Mouse (Mus musculus): Measurements from ENCODE around the gene Hmgb1. TPM values are rescaled to one million over a fixed set of nuclear protein-coding genes. Genes with fewer than 3 reads are reported as not detected.

Gene Hmgb1
- polyA plus RNA-seq, 1 experiment, result 316 TPM

- TF ChIP-seq POLR2A (IDR thresholded peaks at IDR 0.05; ENCODE audit: borderline replicate concordance, extremely low read depth, insufficient read depth, insufficient read length, poor library complexity, severe bottlenecking), result no peak
- no peak for TF ChIP-seq CTCF (IDR thresholded peaks at IDR 0.05; ENCODE audit: borderline replicate concordance, extremely low read depth, insufficient read depth, insufficient read length)
- DNase-seq (ENCODE audit: low read depth), result peak; percentile 57
These were observed 133.1 kb downstream of the Hmgb1 start for GRCm38 (mm10) chr5:149051194-149051570.

- no peak for DNase-seq (ENCODE audit: low read depth)
- TF ChIP-seq CTCF (IDR thresholded peaks at IDR 0.05; ENCODE audit: borderline replicate concordance, extremely low read depth, insufficient read depth, insufficient read length) (no peak), POLR2A (IDR thresholded peaks at IDR 0.05; ENCODE audit: borderline replicate concordance, extremely low read depth, insufficient read depth, insufficient read length, poor library complexity, severe bottlenecking) (no peak)
These were observed 133.6 kb downstream of the Hmgb1 start for GRCm38 (mm10) chr5:149050588-149051160.

GRCm38 (mm10) chr5:149049435-149049834 is 134.9 kb downstream of the Hmgb1 start:
- no peak for DNase-seq (ENCODE audit: low read depth)
- TF ChIP-seq CTCF (IDR thresholded peaks at IDR 0.05; ENCODE audit: borderline replicate concordance, extremely low read depth, insufficient read depth, insufficient read length) (no peak), POLR2A (IDR thresholded peaks at IDR 0.05; ENCODE audit: borderline replicate concordance, extremely low read depth, insufficient read depth, insufficient read length, poor library complexity, severe bottlenecking) (no peak)

GRCm38 (mm10) chr5:149048961-149049360 is 135.3 kb downstream of the Hmgb1 start:
- peak; percentile 65 for DNase-seq (ENCODE audit: low read depth)
- TF ChIP-seq CTCF (IDR thresholded peaks at IDR 0.05; ENCODE audit: borderline replicate concordance, extremely low read depth, insufficient read depth, insufficient read length) (no peak), POLR2A (IDR thresholded peaks at IDR 0.05; ENCODE audit: borderline replicate concordance, extremely low read depth, insufficient read depth, insufficient read length, poor library complexity, severe bottlenecking) (no peak)

- TF ChIP-seq CTCF (IDR thresholded peaks at IDR 0.05; ENCODE audit: borderline replicate concordance, extremely low read depth, insufficient read depth, insufficient read length) (no peak), POLR2A (IDR thresholded peaks at IDR 0.05; ENCODE audit: borderline replicate concordance, extremely low read depth, insufficient read depth, insufficient read length, poor library complexity, severe bottlenecking) (no peak)
- no peak for DNase-seq (ENCODE audit: low read depth)
These were observed 137.6 kb downstream of the Hmgb1 start for GRCm38 (mm10) chr5:149046650-149047049.

- no peak for TF ChIP-seq POLR2A (IDR thresholded peaks at IDR 0.05; ENCODE audit: borderline replicate concordance, extremely low read depth, insufficient read depth, insufficient read length, poor library complexity, severe bottlenecking)
- no peak for TF ChIP-seq CTCF (IDR thresholded peaks at IDR 0.05; ENCODE audit: borderline replicate concordance, extremely low read depth, insufficient read depth, insufficient read length)
- no peak for DNase-seq (ENCODE audit: low read depth)
These were observed 138.7 kb downstream of the Hmgb1 start for GRCm38 (mm10) chr5:149045470-149046085.

- no peak for DNase-seq (ENCODE audit: low read depth)
- TF ChIP-seq CTCF (IDR thresholded peaks at IDR 0.05; ENCODE audit: borderline replicate concordance, extremely low read depth, insufficient read depth, insufficient read length), result no peak
- TF ChIP-seq POLR2A (IDR thresholded peaks at IDR 0.05; ENCODE audit: borderline replicate concordance, extremely low read depth, insufficient read depth, insufficient read length, poor library complexity, severe bottlenecking), result no peak
These were observed 139.2 kb downstream of the Hmgb1 start for GRCm38 (mm10) chr5:149045054-149045453.

- TF ChIP-seq CTCF (IDR thresholded peaks at IDR 0.05; ENCODE audit: borderline replicate concordance, extremely low read depth, insufficient read depth, insufficient read length) (no peak), POLR2A (IDR thresholded peaks at IDR 0.05; ENCODE audit: borderline replicate concordance, extremely low read depth, insufficient read depth, insufficient read length, poor library complexity, severe bottlenecking) (no peak)
- DNase-seq (ENCODE audit: low read depth), result no peak
These were observed 140.2 kb downstream of the Hmgb1 start for GRCm38 (mm10) chr5:149044067-149044466.

- no peak for TF ChIP-seq CTCF (IDR thresholded peaks at IDR 0.05; ENCODE audit: borderline replicate concordance, extremely low read depth, insufficient read depth, insufficient read length)
- no peak for DNase-seq (ENCODE audit: low read depth)
These were observed 141.0 kb downstream of the Hmgb1 start for GRCm38 (mm10) chr5:149043240-149043639.

- DNase-seq (ENCODE audit: low read depth), result no peak
These were observed 144.5 kb downstream of the Hmgb1 start for GRCm38 (mm10) chr5:149039825-149040224.

GRCm38 (mm10) chr5:149037729-149038128 is 146.6 kb downstream of the Hmgb1 start:
- no peak for TF ChIP-seq POLR2A (IDR thresholded peaks at IDR 0.05; ENCODE audit: borderline replicate concordance, extremely low read depth, insufficient read depth, insufficient read length, poor library complexity, severe bottlenecking)
- no peak for TF ChIP-seq CTCF (IDR thresholded peaks at IDR 0.05; ENCODE audit: borderline replicate concordance, extremely low read depth, insufficient read depth, insufficient read length)
- peak; percentile 84 for DNase-seq (ENCODE audit: low read depth)

More at GRCm38 (mm10) chr5:149039825-149040224, 144.5 kb downstream of the Hmgb1 start:
- peak; percentile 46; the same call in 1 of the 2 replicates for TF ChIP-seq CTCF (IDR thresholded peaks at IDR 0.05; ENCODE audit: borderline replicate concordance, extremely low read depth, insufficient read depth, insufficient read length)
- TF ChIP-seq POLR2A (IDR thresholded peaks at IDR 0.05; ENCODE audit: borderline replicate concordance, extremely low read depth, insufficient read depth, insufficient read length, poor library complexity, severe bottlenecking), result no peak

GRCm38 (mm10) chr5:149036920-149037319 is 147.4 kb downstream of the Hmgb1 start:
- no peak for DNase-seq (ENCODE audit: low read depth)
- TF ChIP-seq CTCF (IDR thresholded peaks at IDR 0.05; ENCODE audit: borderline replicate concordance, extremely low read depth, insufficient read depth, insufficient read length) (peak; percentile 14; the same call in 1 of the 2 replicates), POLR2A (IDR thresholded peaks at IDR 0.05; ENCODE audit: borderline replicate concordance, extremely low read depth, insufficient read depth, insufficient read length, poor library complexity, severe bottlenecking) (no peak)
